In genomic region chr11:98850100-98851093, GRCm38 (mm10) we compare ENCODE assay signal across 9 mouse cellular contexts. TPM values are rescaled to one million over a fixed set of nuclear protein-coding genes. Genes with fewer than 3 reads are reported as not detected.
DNase-seq lines count a peak whose midpoint lies in the region; ATAC-seq and TF ChIP-seq lines count a peak whose summit lies in the region.
"Had no signal": no experiment of that assay in that cellular context is flagged by ENCODE, and none has a peak within 500 bp of the region (broad histone marks: within the 10 kb centered on the region; RNA-seq: fewer than 3 reads in every experiment).

No protein-coding gene starts in this region.

- 0 out of 2 replicates have a peak overlapping the region, but pooled peaks have one; percentile 4 for H3K4me3 ChIP-seq in lung, embryonic 14.5 days (ENCODE audit: low read depth, low read length)
- no peak overlapping the region for H3K4me3 ChIP-seq in embryonic facial prominence, embryonic 13.5 days
- H3K4me3 ChIP-seq in olfactory bulb, adult 2 months (ENCODE audit: insufficient read depth, low read depth, low read length), result peak overlapping the region; percentile 36

- no peak overlapping the region; the same call in 1 of the 2 replicates for H3K9ac ChIP-seq in lung, embryonic 14.5 days
- peak overlapping the region; percentile 38; the same call in 1 of the 2 replicates for H3K9ac ChIP-seq in embryonic facial prominence, embryonic 13.5 days

- TF ChIP-seq CTCF in lung, embryonic 14.5 days (IDR thresholded peaks at IDR 0.05; ENCODE audit: low read depth), result no peak
- no peak for TF ChIP-seq CTCF in olfactory bulb, adult 2 months (IDR thresholded peaks at IDR 0.05; ENCODE audit: insufficient read depth, low read depth, low read length)

- no peak for ATAC-seq in lung, embryonic 14.5 days (ENCODE audit: insufficient read depth)
- no peak for ATAC-seq in embryonic facial prominence, embryonic 13.5 days (ENCODE audit: insufficient number of reproducible peaks, insufficient read depth, low FRiP score, low TSS enrichment, low read depth)

- no peaks in the 10 kb centered on the region for H3K9me3 ChIP-seq in lung, embryonic 14.5 days (ENCODE audit: low read depth, low read length)
- H3K9me3 ChIP-seq in embryonic facial prominence, embryonic 13.5 days, result no peaks in the 10 kb centered on the region

- no peaks in the 10 kb centered on the region for H3K36me3 ChIP-seq in lung, embryonic 14.5 days (ENCODE audit: insufficient read depth)
- H3K36me3 ChIP-seq in embryonic facial prominence, embryonic 13.5 days, result peaks cover 11% of the 10 kb centered on the region; the same call in 1 of the 2 replicates

- H3K27me3 ChIP-seq in lung, embryonic 14.5 days (ENCODE audit: insufficient read depth, low read length), result no peaks in the 10 kb centered on the region
- H3K27me3 ChIP-seq in embryonic facial prominence, embryonic 13.5 days, result no peaks in the 10 kb centered on the region

- no peak for TF ChIP-seq POLR2A in olfactory bulb, adult 2 months (IDR thresholded peaks at IDR 0.05; ENCODE audit: insufficient read depth, low read depth, low read length)

- no peak overlapping the region for H3K27ac ChIP-seq in lung, embryonic 14.5 days (ENCODE audit: low read depth)
- H3K27ac ChIP-seq in embryonic facial prominence, embryonic 13.5 days, result no peak overlapping the region
- H3K27ac ChIP-seq in olfactory bulb, adult 2 months (ENCODE audit: insufficient read depth, low read depth, low read length), result peak overlapping the region; percentile 66

- DNase-seq in lung, embryonic 14.5 days, result peak; percentile 49
- no peak for DNase-seq in lung, postnatal 14 days
- peak; percentile 66 to 75 for DNase-seq in layer of hippocampus, postnatal 14 days (ENCODE audit: low spot score in 2 of 2)
- DNase-seq in kidney, postnatal 36 days, result no peak
- DNase-seq in kidney, postnatal 10 days, result no peak
- no peak for DNase-seq in gastrocnemius, postnatal 14 days
- DNase-seq: cerebellum, postnatal 36 days had no signal

- intact Hi-C loops in gastrocnemius, postnatal 14 days (cut with DNase I; ENCODE audit: low total_unique reads), result loop anchor here (10.0 kb wide), 1 partner anchor 124 kb away; no protein-coding TSS in a partner anchor

- H3K4me1 ChIP-seq in lung, embryonic 14.5 days (ENCODE audit: insufficient read depth), result 0 out of 2 replicates have a peak, but pooled peaks cover 16% of the 10 kb centered on the region
- H3K4me1 ChIP-seq in embryonic facial prominence, embryonic 13.5 days, result peaks cover 41% of the 10 kb centered on the region
- H3K4me1 ChIP-seq in olfactory bulb, adult 2 months (ENCODE audit: control insufficient read depth, insufficient read depth, low read length), result peaks cover 39% of the 10 kb centered on the region

- 0 out of 2 replicates have a peak overlapping the region, but pooled peaks have one; percentile 15 for H3K4me2 ChIP-seq in lung, embryonic 14.5 days
- H3K4me2 ChIP-seq in embryonic facial prominence, embryonic 13.5 days, result no peak overlapping the region

- 55% methylated on average over 26 of the region's 26 CpGs for WGBS in lung, embryonic 14.5 days
- WGBS in embryonic facial prominence, embryonic 13.5 days, result 67% methylated on average over 26 of the region's 26 CpGs
- WGBS in olfactory bulb, adult 2 months, result 33% methylated on average over 26 of the region's 26 CpGs

RNA-seq across cellular contexts. Expression of gene Wipf2, which starts 13.0 kb away (rescaled TPM):
- polyA plus RNA-seq in lung, embryonic 14.5 days (2014; fragmentation: Nextera tagmentation; extraction: Ambion mirVana), result 4.7 and 5.7 TPM in 2 replicates
- 6.3 and 6.8 TPM in 2 replicates for polyA plus RNA-seq in embryonic facial prominence, embryonic 13.5 days (2015; fragmentation: Nextera tagmentation; extraction: Ambion mirVana)
- 10 to 100 TPM; 35.8 to 43.8 TPM for total RNA-seq in layer of hippocampus, postnatal 14 days (2021)
- polyA plus RNA-seq in olfactory bulb, adult 2 months (2012; ENCODE audit: insufficient read depth, insufficient read length, low replicate concordance, missing spikeins), result not detected in 2 replicates
- total RNA-seq in gastrocnemius, postnatal 14 days (2021), result 1 to 10 TPM; 4.4 to 4.6 TPM

RNA-seq across cellular contexts. Expression of gene Rapgefl1, which starts 13.8 kb away (rescaled TPM):
- 1.5 and 2.1 TPM in 2 replicates for polyA plus RNA-seq in lung, embryonic 14.5 days (2014; fragmentation: Nextera tagmentation; extraction: Ambion mirVana)
- 3.9 and 4.7 TPM in 2 replicates for polyA plus RNA-seq in embryonic facial prominence, embryonic 13.5 days (2015; fragmentation: Nextera tagmentation; extraction: Ambion mirVana)
- 100 to 1,000 TPM; 159 to 165 TPM for total RNA-seq in layer of hippocampus, postnatal 14 days (2021)
- 182 TPM in 1 of 2 replicates, not detected in the other for polyA plus RNA-seq in olfactory bulb, adult 2 months (2012; ENCODE audit: insufficient read depth, insufficient read length, low replicate concordance, missing spikeins)
- 1 to 10 TPM in 1 of 2 experiments, under 1 TPM in 1; 0.49 to 1.1 TPM for total RNA-seq in gastrocnemius, postnatal 14 days (2021)

RNA-seq across cellular contexts. Expression of gene Casc3, which starts 45.7 kb away (rescaled TPM):
- 41.0 and 42.8 TPM in 2 replicates for polyA plus RNA-seq in lung, embryonic 14.5 days (2014; fragmentation: Nextera tagmentation; extraction: Ambion mirVana)
- 39.0 and 40.3 TPM in 2 replicates for polyA plus RNA-seq in embryonic facial prominence, embryonic 13.5 days (2015; fragmentation: Nextera tagmentation; extraction: Ambion mirVana)
- 10 to 100 TPM; 56.7 to 59.7 TPM for total RNA-seq in layer of hippocampus, postnatal 14 days (2021)
- polyA plus RNA-seq in olfactory bulb, adult 2 months (2012; ENCODE audit: insufficient read depth, insufficient read length, low replicate concordance, missing spikeins), result not detected in 2 replicates
- total RNA-seq in gastrocnemius, postnatal 14 days (2021), result 10 to 100 TPM; 20.1 to 21.5 TPM

RNA-seq across cellular contexts. Expression of gene Msl1, which starts 55.1 kb away (rescaled TPM):
- polyA plus RNA-seq in lung, embryonic 14.5 days (2014; fragmentation: Nextera tagmentation; extraction: Ambion mirVana), result 16.2 and 16.3 TPM in 2 replicates
- polyA plus RNA-seq in embryonic facial prominence, embryonic 13.5 days (2015; fragmentation: Nextera tagmentation; extraction: Ambion mirVana), result 31.5 and 33.0 TPM in 2 replicates
- total RNA-seq in layer of hippocampus, postnatal 14 days (2021), result 100 to 1,000 TPM; 149 to 161 TPM
- polyA plus RNA-seq in olfactory bulb, adult 2 months (2012; ENCODE audit: insufficient read depth, insufficient read length, low replicate concordance, missing spikeins), result 206 and 252 TPM in 2 replicates
- total RNA-seq in gastrocnemius, postnatal 14 days (2021), result 10 to 100 TPM; 49.0 to 55.3 TPM

RNA-seq across cellular contexts. Expression of gene Cdc6, which starts 57.2 kb away (rescaled TPM):
- polyA plus RNA-seq in lung, embryonic 14.5 days (2014; fragmentation: Nextera tagmentation; extraction: Ambion mirVana), result 47.0 and 48.1 TPM in 2 replicates
- 26.9 and 31.5 TPM in 2 replicates for polyA plus RNA-seq in embryonic facial prominence, embryonic 13.5 days (2015; fragmentation: Nextera tagmentation; extraction: Ambion mirVana)
- total RNA-seq in layer of hippocampus, postnatal 14 days (2021), result under 1 TPM; 0.81 to 0.97 TPM
- not detected in 2 replicates for polyA plus RNA-seq in olfactory bulb, adult 2 months (2012; ENCODE audit: insufficient read depth, insufficient read length, low replicate concordance, missing spikeins)
- total RNA-seq in gastrocnemius, postnatal 14 days (2021), result 1 to 10 TPM in 1 of 2 experiments, under 1 TPM in 1; 0.78 to 1.3 TPM

Comparison
In these comparisons a context has a peak if more than half of its experiments do, and no peak if none do; other contexts are left out.
1. DNase-seq: peak in lung, embryonic 14.5 days (single experiment) and layer of hippocampus, postnatal 14 days (2 of 2); none in lung, postnatal 14 days (single experiment), kidney, postnatal 36 days (0 of 2), kidney, postnatal 10 days (single experiment) and gastrocnemius, postnatal 14 days (single experiment).